Mouse (Mus musculus) left cerebral cortex, postnatal 14 days (tissue): Measurements from ENCODE around the gene Elovl6. TPM values are rescaled to one million over a fixed set of nuclear protein-coding genes. Genes with fewer than 3 reads are reported as not detected.

Experiments
- DNase-seq, 2 experiments: peaks; one replicate each; pipeline ENCODE4 v3.0.0; 2021 to 2022; ENCODE audit warnings: low spot score in 2 of 2, mixed read lengths in 1 of 2
- intact Hi-C: fragments of 180-260 bp; cut with DNase I; formaldehyde crosslinking; loops from one replicate; pipeline ENCODE4 v1.15.1; 2025
- total RNA-seq, 2 experiments: library from RNA; stranded (reverse); gene quantifications; 2 replicates each; pipeline ENCODE4 v1.2.3; 2021

Elovl6 gene
- total RNA-seq, 2 experiments from 2014 or later, result 40.4 to 45.3 TPM

GRCm38 (mm10) chr3:129561011-129561410 is 28.9 kb downstream of the Elovl6 start:
- intact Hi-C loops, result no loop called here
- peak; percentile 31 to 52 for DNase-seq

GRCm38 (mm10) chr3:129561853-129562252 is 29.7 kb downstream of the Elovl6 start:
- no peak for DNase-seq
- intact Hi-C loops, result no loop called here

- intact Hi-C loops, result no loop called here
- DNase-seq, result no peak
Measured at GRCm38 (mm10) chr3:129562411-129562810, 30.3 kb downstream of the Elovl6 start.

- DNase-seq, result no peak
- intact Hi-C loops, result no loop called here
Measured at GRCm38 (mm10) chr3:129563807-129564206, 31.7 kb downstream of the Elovl6 start.

GRCm38 (mm10) chr3:129564852-129565251 is 32.7 kb downstream of the Elovl6 start:
- intact Hi-C loops, result no loop called here
- DNase-seq, result no peak

- intact Hi-C loops, result no loop called here
- DNase-seq, result no peak
Measured at GRCm38 (mm10) chr3:129565458-129565857, 33.3 kb downstream of the Elovl6 start.

GRCm38 (mm10) chr3:129566013-129566412 is 33.9 kb downstream of the Elovl6 start:
- intact Hi-C loops, result no loop called here
- DNase-seq, result no peak

- intact Hi-C loops, result no loop called here
- DNase-seq, result no peak
Measured at GRCm38 (mm10) chr3:129566876-129567275, 34.7 kb downstream of the Elovl6 start.

- intact Hi-C loops, result no loop called here
- no peak for DNase-seq
Measured at GRCm38 (mm10) chr3:129568506-129568905, 36.4 kb downstream of the Elovl6 start.

GRCm38 (mm10) chr3:129570989-129571388 is 38.8 kb downstream of the Elovl6 start:
- no peak for DNase-seq
- intact Hi-C loops, result no loop called here

- intact Hi-C loops, result no loop called here
- no peak for DNase-seq
Measured at GRCm38 (mm10) chr3:129571642-129572041, 39.5 kb downstream of the Elovl6 start.

- intact Hi-C loops, result no loop called here
- no peak for DNase-seq
Measured at GRCm38 (mm10) chr3:129572959-129573358, 40.8 kb downstream of the Elovl6 start.

GRCm38 (mm10) chr3:129573609-129574008 is 41.5 kb downstream of the Elovl6 start:
- intact Hi-C loops, result no loop called here
- no peak for DNase-seq

GRCm38 (mm10) chr3:129575086-129575485 is 42.9 kb downstream of the Elovl6 start:
- no peak for DNase-seq
- intact Hi-C loops, result no loop called here

- no peak for DNase-seq
- intact Hi-C loops, result no loop called here
Measured at GRCm38 (mm10) chr3:129576522-129576921, 44.4 kb downstream of the Elovl6 start.

GRCm38 (mm10) chr3:129578741-129579475 is 46.8 kb downstream of the Elovl6 start:
- DNase-seq, result no peak
- intact Hi-C loops, result no loop called here

- intact Hi-C loops, result no loop called here
- DNase-seq, result no peak
Measured at GRCm38 (mm10) chr3:129581024-129581423, 48.9 kb downstream of the Elovl6 start.

- DNase-seq, result no peak
- intact Hi-C loops, result no loop called here
Measured at GRCm38 (mm10) chr3:129582449-129582848, 50.3 kb downstream of the Elovl6 start.

GRCm38 (mm10) chr3:129583290-129583689 is 51.1 kb downstream of the Elovl6 start:
- no peak for DNase-seq
- intact Hi-C loops, result no loop called here

GRCm38 (mm10) chr3:129587916-129588315 is 55.8 kb downstream of the Elovl6 start:
- DNase-seq, result no peak
- intact Hi-C loops, result no loop called here

GRCm38 (mm10) chr3:129588753-129589152 is 56.6 kb downstream of the Elovl6 start:
- DNase-seq, result no peak
- intact Hi-C loops, result no loop called here

GRCm38 (mm10) chr3:129589705-129590104 is 57.5 kb downstream of the Elovl6 start:
- intact Hi-C loops, result loop anchor here (5.0 kb wide), 1 partner anchor 48 kb away; no protein-coding TSS in a partner anchor
- no peak for DNase-seq
